Mouse (Mus musculus): ENCODE results near the gene Lipa.

DNA sequence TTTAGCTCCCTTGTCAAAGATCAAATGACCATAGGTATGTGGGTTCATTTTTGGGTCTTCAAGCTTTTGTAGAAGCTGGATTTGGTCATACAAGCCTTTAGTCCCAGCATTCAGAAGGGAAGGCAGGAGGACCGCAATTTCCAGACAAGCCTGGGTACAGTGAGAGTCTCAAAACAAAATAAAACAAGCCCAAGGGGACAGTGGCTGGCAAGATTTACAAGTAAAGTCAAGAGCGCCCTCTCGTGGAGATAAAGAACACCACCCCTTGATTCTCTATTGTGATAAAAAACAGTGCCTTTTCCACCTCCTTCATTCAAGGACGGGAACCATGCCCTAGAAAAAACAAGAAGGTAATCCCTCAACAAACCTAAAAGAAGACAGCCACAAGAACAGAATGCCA lies 43.7 kb downstream of the Lipa start:
- no peak for TF ChIP-seq POLR2A (IDR thresholded peaks at IDR 0.05; ENCODE audit: low read depth, low read length)
- TF ChIP-seq CTCF (IDR thresholded peaks at IDR 0.05; ENCODE audit: extremely low read depth, insufficient read depth, insufficient read length, insufficient replicate concordance) = peak; percentile 32; the same call in 1 of the 2 replicates
